Mouse (Mus musculus) small intestine, adult 2 months (tissue): ENCODE data around the gene Pias1. TPM values are rescaled to one million over a fixed set of nuclear protein-coding genes. Genes with fewer than 3 reads are reported as not detected.

Source experiments
- H3K27ac ChIP-seq: fragments of 200-500 bp; 2 replicates; pipeline ENCODE4 v1.5.1; 2012; ENCODE audit warnings: low read depth, low read length, control low read depth, inconsistent platforms; ENCODE audit not compliant: insufficient read depth
- H3K27me3 ChIP-seq: fragments of 200-500 bp; 2 replicates; pipeline ENCODE4 v1.6.1; 2012; ENCODE audit warnings: mild to moderate bottlenecking, moderate library complexity, low read length, inconsistent platforms; ENCODE audit not compliant: control insufficient read depth, insufficient read depth
- H3K36me3 ChIP-seq: fragments of 200-500 bp; 2 replicates; pipeline ENCODE4 v1.6.1; 2012; ENCODE audit warnings: mild to moderate bottlenecking, low read length, control low read depth, inconsistent platforms; ENCODE audit not compliant: control insufficient read depth, insufficient read depth
- H3K4me1 ChIP-seq: fragments of 200-500 bp; 2 replicates; pipeline ENCODE4 v1.6.1; 2012; ENCODE audit warnings: low read length, inconsistent platforms, mixed read lengths; ENCODE audit not compliant: control insufficient read depth, insufficient read depth, insufficient read length
- H3K4me3 ChIP-seq: fragments of 200-500 bp; 2 replicates; pipeline ENCODE4 v1.5.1; 2012; ENCODE audit warnings: low read depth, mild to moderate bottlenecking, control low read depth, inconsistent platforms, low read length, moderate library complexity
- CTCF ChIP-seq: fragments of 200-500 bp; IDR thresholded peaks from 2 replicates; pipeline ENCODE4 v1.5.1; 2012; ENCODE audit warnings: low read depth, mild to moderate bottlenecking, control low read depth, inconsistent platforms, low read length, moderate library complexity, mixed read lengths; ENCODE audit not compliant: insufficient replicate concordance, insufficient read length; ENCODE audit errors: extremely low read depth
- POLR2A ChIP-seq: fragments of 200-500 bp; IDR thresholded peaks from 2 replicates; pipeline ENCODE4 v1.6.1; 2012; ENCODE audit warnings: low read depth, mild to moderate bottlenecking, control low read depth, inconsistent platforms, low read length, moderate library complexity
- WGBS: fragments of 180-500 bp; shearing (Covaris S2); methylation state at CpG from one replicate; pipeline ENCODE4 v1.1.7; 2018; 5-methylcytosine and 5-hydroxymethylcytosine counted together
- polyA plus RNA-seq: library from polyadenylated mRNA; depleted of rRNA; stranded (reverse); fragments of >200 nt; gene quantifications from 2 replicates; pipeline ENCODE4 v1.2.3, GENCODE M21; 2012; rRNA removed

Gene Pias1
- polyA plus RNA-seq: 3.9 and 9.9 TPM in 2 replicates

DNA sequence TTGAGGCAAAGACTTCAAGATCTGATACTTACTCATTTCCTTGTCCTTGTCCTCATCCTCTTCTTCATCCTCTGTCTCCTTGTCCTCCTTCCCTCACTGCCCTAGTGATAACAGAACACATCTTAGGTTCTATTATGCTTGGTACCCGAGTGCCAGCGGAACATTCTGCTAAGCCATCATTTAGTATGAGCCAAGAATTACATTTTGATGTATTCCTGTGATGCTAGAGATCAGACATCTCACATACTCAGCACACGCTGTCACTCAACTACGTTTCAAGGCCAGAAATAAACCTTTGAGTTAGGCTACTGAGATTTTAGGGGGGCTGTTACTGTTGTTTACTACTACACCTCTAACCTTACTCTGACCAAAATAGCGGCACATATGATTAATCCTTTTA, at the start of gene Pias1:
Gene Pias1, minus strand, starts transcription at position 101 of the 400 bp plus-strand sequence.
- WGBS: 85% methylated on average over 5 of the region's 5 CpGs
- no peaks in the 10 kb centered on the region for H3K4me1 ChIP-seq
- TF ChIP-seq CTCF (no peak), POLR2A (no peak)
- no peak within 1 kb of the TSS for H3K27ac ChIP-seq
- no peaks in the 10 kb centered on the region for H3K27me3 ChIP-seq
- no peaks in the 10 kb centered on the region for H3K36me3 ChIP-seq
- H3K4me3 ChIP-seq: no peak within 1 kb of the TSS

- 75% methylated on average over 2 of the region's 2 CpGs for WGBS
- no peak overlapping the region for H3K27ac ChIP-seq
- TF ChIP-seq POLR2A: no peak
- no peak for TF ChIP-seq CTCF
- no peak overlapping the region for H3K4me3 ChIP-seq
- no peaks in the 10 kb centered on the region for H3K36me3 ChIP-seq
- peaks cover 2% of the 10 kb centered on the region; the same call in 1 of the 2 replicates for H3K4me1 ChIP-seq
- H3K27me3 ChIP-seq: no peaks in the 10 kb centered on the region
Observed at GRCm38 (mm10) chr9:63035431-63035830, 47.7 kb upstream of the Pias1 start.

- TF ChIP-seq POLR2A (no peak), CTCF (no peak)
- no peaks in the 10 kb centered on the region for H3K36me3 ChIP-seq
- H3K27ac ChIP-seq: no peak overlapping the region
- H3K4me3 ChIP-seq: 0 out of 2 replicates have a peak overlapping the region, but pooled peaks have one; percentile 6
- H3K27me3 ChIP-seq: no peaks in the 10 kb centered on the region
- peaks cover 5% of the 10 kb centered on the region for H3K4me1 ChIP-seq
- WGBS: 33% methylated on average over 13 of the region's 13 CpGs
Observed at GRCm38 (mm10) chr9:63031011-63031782, 43.5 kb upstream of the Pias1 start.

DNA sequence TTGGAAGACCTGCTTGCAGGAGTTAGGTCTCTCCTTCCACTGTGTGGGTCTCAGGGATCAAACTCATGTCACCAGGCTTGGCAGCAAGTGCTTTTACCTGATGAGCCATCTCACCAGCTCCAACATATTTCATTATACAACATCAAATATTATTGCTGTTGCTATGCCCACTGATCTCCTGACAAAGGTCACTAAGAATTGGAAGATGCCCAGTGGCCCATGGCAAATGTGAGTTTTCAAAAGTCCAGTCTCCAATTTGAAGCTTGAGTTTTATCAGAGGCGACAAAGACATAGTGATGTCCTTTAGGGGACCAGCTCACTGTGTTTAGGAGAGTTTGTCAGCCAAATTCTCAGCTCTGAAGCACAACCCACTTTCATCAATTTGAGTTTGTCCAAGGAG, 34.8 kb upstream of the Pias1 start:
- no peak for TF ChIP-seq POLR2A
- no peak for TF ChIP-seq CTCF
- Histone ChIP-seq H3K27ac (no peak overlapping the region), H3K4me3 (no peak overlapping the region), H3K4me1 (no peaks in the 10 kb centered on the region), H3K27me3 (no peaks in the 10 kb centered on the region), H3K36me3 (no peaks in the 10 kb centered on the region)
- WGBS: 96% methylated on average over 1 of the region's 1 CpGs

GRCm38 (mm10) chr9:63007371-63007770, 19.6 kb upstream of the Pias1 start:
- Histone ChIP-seq H3K27me3 (no peaks in the 10 kb centered on the region), H3K4me3 (no peak overlapping the region), H3K4me1 (no peaks in the 10 kb centered on the region), H3K36me3 (no peaks in the 10 kb centered on the region), H3K27ac (no peak overlapping the region)
- WGBS: 92% methylated on average over 4 of the region's 4 CpGs
- TF ChIP-seq CTCF: no peak
- TF ChIP-seq POLR2A: no peak

DNA sequence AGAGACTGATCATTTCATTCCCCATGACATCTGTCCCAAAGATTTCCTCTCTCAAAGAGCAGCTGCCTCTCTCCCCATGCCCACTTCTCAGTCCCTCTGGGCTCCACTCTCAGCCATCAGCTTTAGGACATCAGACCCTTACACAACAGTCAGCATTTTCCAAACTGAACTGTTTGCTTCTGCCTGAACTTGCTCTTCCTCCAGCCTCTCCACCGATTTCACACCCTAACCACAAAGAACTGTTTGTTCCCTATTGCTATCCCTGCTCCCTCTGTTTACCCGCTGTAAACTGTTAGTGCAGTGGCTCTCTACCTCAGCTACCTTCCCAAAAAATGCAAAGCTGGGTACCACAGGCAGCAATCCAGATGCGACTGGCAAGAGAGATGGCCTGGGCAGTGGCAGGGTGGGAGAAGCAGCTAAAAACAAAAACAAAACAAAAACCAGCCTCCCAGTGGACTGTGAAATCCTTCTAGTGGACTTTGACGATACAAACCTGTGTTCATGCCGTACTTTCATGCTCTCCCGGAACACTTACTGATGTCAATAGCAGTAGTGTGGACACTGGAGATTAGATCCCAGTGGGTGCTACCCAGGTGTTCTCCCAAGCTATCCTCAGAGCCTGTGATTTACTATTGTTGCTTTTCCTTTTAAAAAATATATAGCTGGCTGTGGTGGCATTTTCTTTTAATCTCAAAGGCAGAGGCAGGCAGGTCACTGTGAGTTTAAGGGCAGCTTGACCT, 18.5 kb upstream of the Pias1 start:
- H3K4me3 ChIP-seq: no peak overlapping the region
- H3K4me1 ChIP-seq: no peaks in the 10 kb centered on the region
- TF ChIP-seq CTCF (no peak), POLR2A (no peak)
- no peak overlapping the region; the same call in 1 of the 2 replicates for H3K27ac ChIP-seq
- no peaks in the 10 kb centered on the region for H3K36me3 ChIP-seq
- WGBS: 67% methylated on average over 6 of the region's 6 CpGs
- no peaks in the 10 kb centered on the region for H3K27me3 ChIP-seq

DNA sequence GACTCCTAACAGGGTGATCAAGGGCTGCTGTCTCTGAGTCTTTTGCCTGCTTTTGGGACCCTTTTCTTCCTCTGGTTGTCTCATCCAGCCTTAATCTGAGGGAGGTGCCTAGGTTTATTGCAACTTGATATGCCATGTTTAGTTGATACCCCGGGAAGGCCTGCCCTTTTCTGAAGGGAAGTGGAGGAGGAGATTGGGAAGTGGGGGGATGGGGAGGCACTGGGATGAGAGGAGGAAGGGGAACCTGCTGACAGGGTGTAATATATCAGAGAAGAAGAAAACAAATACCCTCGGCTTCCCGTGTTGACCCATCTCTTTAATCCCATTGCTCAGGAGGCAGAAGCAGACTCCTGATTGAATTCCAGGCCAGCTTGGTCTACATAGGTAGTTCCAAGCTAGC, 10.8 kb upstream of the Pias1 start:
- H3K4me1 ChIP-seq: no peaks in the 10 kb centered on the region
- WGBS: 44% methylated on average over 3 of the region's 3 CpGs
- no peak overlapping the region for H3K27ac ChIP-seq
- no peak overlapping the region for H3K4me3 ChIP-seq
- no peak for TF ChIP-seq CTCF
- H3K36me3 ChIP-seq: no peaks in the 10 kb centered on the region
- no peaks in the 10 kb centered on the region for H3K27me3 ChIP-seq
